Mouse (Mus musculus) urinary bladder, postnatal 4 days (tissue): ENCODE measurements at regions not wholly inside any gene's neighbourhood (a gene's known extent, or its start where the extent isn't known, plus 50 kb on each side); places are given as distances from the start of the nearest gene placed in this dataset.
A peak's percentile ranks its signal among the peaks of the same experiment; 100 is the strongest.
"Not testable (repeated sequence)": the region's sequence is repeated elsewhere in the genome, so short reads cannot be mapped to it uniquely, and the experiment has no call there.

ENCODE experiments used
- DNase-seq, 2 experiments: peaks; one replicate each; pipeline ENCODE4 v3.0.0; 2021 to 2022; ENCODE audit warnings: low spot score in 2 of 2

DNA sequence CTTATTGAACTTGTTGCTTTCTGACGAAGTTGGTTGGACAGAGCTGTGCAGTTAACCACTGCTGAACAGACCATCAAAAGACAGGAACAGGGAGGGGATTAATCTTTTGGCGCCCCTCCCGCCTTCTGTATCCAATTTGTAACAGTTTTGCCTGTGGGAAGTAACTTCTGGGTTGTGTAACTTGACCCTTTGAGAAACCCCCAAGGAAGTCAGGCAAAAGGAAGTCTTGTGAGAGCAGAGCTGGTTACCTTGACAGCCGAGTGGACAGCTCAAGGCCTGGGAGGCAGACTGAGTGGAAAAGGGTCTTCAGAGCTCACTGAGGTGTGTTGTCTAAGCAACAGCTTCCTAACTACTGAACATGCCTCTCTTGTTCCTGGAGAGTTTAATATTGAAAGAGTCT is 75.8 kb upstream of the Hao2 start:
- DNase-seq = no peak

DNA sequence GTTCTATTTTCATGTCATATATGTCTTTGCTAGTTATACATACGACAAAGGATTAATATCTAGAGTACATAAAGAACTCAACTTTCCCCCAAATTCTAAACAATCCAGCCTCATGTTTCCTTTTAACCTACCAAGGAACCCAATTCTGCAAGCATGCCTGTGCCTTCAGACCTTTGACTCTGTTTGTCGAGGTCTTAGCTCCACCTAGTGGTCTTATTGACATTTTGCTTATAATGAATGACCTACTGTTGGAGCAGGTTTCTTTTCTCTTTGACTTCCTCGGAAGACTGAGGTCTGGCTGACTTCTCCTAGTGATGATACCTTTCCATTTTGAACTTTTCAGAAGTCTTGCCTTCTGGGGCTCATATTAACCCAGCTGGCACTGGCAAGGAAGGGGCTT is 82.7 kb upstream of the Hao2 start:
- no peak for DNase-seq

DNA sequence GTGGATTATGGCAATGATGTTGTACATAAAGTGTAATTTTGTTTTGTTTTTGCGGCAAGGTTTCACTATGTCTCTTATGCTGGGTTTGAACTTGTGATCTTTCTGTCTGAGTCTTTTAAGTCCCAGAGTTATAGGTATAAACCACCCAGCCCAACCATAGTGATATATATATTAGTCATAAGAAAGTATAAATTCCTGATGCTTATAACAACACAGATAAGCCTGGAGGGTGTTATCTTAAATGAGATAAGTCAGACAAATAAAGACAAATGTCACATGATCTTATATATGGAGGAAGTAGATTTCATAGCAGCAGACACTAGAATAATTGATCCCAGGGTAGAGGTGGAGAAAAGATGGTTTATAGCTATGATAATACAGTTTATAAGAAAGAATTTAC is 89.7 kb upstream of the Hao2 start:
- DNase-seq = no peak

DNA sequence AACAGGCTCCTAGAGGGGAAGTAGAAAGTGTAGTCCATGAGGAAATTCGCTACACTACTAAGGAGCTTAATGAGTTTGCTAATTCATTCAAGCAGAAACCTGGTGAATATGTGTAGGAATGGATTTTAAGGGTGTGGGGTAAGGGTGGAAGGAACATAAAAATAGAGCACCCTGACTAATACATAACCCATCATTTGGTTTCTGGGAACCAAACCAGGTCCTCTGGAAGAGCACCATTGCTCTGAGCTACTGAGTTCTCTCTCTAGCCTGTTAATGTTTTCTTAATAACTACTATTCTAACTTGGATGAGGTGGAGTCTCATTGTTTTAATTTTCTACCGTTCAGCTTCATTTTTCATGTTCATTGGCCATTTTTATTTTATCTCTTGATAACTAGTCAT is 94.2 kb upstream of the Hao2 start:
- DNase-seq = not testable (repeated sequence)

DNA sequence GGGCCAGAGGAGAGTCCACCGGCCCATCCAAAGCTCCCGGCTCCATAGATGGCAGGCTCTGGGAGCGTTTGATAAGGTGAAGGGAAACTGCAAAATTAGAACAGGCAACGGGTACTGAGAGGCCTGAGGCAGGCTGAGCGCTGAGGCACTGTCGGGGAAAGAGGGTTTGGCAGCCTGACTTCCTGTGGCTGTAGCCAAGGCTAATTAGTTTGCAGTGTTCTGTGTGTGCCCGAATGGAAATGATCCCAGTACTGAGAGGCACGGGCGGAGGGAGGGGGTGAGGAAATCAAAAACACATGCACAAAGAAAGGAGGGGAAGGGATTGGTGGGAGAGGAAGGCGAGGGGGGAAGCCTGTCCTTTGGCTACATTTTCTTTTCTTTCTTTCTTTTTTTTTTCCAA is 97.8 kb upstream of the Hao2 start:
- DNase-seq = peak in 1 of 2 experiments; percentile 60

DNA sequence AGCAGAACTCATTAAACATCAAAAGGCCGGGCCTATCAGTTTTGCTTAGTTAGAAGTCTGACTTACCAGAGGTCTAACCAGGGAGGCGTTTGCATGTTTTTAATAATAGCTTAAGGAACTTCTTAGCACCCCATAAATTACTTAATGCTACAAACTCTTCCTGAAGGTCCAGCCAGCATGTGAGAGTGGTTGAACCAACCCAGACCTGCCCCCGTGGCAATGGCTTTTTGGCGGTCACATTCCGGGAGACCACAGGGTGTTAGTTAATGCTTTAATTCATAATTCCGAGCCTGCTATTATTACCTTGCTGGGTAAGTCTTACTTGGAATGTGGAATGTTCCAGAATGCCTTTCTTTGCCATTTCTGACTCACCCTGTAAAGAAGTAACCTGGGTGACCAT is 98.2 kb upstream of the Hao2 start:
- no peak for DNase-seq

DNA sequence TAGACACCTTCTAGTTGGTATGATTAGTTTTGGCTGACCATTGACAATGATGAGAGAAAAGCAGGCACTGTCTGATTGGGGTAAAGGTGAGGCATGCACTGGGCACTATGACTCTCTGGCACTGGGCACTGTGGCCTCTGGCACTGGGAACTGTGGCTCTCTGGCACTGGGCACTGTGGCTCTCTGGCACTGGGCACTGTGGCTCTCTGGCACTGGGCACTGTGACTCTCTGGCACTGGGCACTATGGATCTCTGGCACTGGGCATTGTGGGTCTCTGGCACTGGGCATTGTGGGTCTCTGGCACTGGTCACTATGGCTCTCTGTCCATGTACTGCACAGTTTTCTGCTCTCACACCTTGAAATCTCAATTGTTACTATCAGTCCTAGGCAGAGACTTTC is 101.0 kb upstream of the Hao2 start:
- no peak for DNase-seq

DNA sequence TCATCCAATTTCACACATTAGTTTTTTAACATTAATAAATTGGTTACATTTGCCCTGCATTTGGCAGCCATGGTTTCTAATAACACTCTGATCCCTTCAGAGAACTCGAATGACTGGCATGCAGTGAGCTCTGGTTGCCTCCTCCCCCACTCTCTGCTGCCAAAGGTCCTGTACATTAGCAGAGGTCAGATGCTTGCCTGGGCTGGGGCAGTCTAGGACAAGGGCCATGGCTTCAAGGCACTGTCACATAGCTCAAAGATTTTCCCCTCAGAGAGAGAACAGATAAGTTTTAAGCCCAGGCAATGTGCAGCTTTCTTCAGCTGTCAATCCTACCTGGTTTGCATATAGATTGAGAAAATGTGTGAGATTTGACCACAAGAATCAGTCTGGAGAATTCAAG is 110.2 kb upstream of the Wars2 start:
- DNase-seq = no peak

DNA sequence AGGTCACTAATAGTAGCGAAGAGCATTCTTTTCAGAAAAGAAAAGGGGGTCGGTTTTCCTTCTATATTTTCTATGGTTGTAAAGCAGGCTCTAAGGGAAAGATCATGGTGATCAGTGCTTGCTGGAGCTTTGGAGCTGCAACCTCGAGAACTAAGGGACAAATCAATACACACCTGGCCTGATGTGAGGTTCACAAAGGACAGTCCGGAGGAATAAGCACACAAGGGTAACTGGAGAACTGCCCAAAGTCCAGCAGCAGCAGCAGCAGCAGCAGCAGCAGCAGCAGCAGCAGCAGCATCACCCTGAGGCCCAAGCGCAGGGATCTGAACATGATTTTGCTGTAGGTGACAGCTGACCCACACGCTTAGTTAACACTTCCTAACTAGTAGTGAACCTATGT is 94.7 kb upstream of the Wars2 start:
- no peak for DNase-seq

DNA sequence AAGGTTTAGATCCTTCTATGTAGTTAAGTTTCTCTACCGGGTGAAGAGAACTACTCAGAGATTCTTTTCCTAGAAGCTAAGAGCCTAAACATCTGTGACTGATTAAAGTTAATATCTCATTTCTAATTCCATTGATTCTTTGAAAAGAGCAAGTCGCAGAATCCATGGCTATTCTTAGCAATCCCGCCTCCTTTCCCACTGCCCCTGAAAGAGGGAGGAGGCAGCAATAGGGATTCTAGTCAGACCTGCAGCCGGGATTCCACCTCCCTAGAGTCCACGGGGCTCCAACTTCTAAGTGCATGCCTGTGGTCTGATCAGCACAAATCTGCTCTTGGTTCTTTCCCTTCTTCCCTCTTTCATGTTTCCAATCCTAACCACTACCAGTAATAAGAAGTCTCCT is 93.7 kb upstream of the Wars2 start:
- no peak for DNase-seq

DNA sequence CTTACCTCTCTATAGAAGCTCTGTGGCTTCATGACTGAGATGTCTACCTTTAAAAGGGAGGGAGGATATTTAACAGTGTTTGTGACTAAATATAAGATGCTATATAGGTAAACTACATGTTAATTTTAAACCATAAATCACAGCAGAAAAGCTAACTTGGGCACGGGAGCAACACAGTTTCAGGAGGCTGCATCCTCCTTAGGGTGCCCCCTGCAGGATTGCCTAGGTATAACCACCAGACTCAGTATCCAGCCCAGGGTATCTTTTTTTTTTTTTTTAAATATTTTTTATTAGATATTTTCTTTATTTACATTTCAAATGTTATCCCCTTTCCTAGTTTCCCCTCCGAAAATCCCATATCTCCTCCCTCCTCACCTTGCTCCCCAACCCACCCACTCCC is 91.6 kb upstream of the Wars2 start:
- DNase-seq = no peak

DNA sequence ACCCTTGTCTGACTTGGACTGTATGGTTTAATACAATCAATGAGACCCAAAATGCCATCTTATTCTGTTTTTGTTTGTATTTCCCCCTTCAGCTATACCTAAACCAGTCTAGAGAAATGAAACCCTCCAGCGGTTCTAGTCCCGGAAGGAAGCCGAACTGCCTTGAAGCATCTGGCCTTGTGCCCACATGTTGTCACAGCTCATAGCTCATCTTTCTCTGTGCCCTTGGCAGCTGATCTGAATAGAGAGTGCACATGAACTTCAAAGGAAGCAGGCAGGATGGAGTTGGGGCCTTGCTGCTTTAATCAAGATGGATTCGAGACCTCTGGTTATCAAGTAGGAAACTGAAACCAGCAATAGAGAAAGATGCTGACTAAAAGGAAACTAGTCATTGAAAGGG is 88.7 kb upstream of the Wars2 start:
- no peak for DNase-seq

DNA sequence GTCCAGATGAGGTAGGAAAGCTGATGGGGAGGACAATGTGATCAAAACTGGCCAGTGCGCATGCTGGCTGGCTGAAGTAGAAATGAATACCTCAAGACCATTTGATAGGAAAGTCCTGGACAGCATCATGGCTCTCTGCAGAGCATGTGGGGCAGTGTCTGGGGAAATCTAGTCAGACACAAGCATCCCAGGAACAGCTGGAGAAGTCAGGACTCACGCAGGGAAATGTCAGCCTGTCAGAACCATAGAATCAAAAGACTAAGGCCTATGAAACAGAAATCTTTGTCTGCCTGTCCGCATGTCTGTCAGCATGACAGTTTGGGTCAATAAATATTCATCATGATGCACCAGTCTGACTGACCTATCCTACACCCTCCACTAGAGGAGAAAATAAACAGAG is 73.7 kb upstream of the Wars2 start:
- no peak for DNase-seq
